Mouse (Mus musculus) layer of hippocampus, adult 9-10 months (tissue): Measurements from ENCODE around the gene Elf2.

ENCODE experiments used
- DNase-seq: peaks from one replicate; pipeline ENCODE4 v3.0.0; 2022; ENCODE audit warnings: low spot score

Elf2 gene

DNA sequence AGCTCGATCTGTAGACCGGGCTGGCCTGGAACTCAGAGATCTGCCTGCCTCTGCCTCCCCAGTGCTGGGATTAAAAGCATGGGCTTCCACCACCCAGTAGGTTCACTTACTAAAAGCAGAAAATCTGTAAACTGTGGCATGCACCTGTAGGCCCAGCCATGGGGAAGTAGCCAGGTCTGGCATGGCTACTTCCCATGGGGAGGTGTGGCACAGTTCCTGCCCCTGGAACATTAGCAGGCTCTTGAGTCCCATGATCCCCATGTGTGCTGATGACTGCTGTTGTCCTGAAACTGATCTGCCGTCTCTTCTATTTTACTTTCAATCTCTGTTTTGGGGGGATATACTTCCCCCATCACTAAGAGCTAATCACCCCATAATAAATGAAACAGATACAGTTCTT, 127.4 kb downstream of the Elf2 start:
- no peak for DNase-seq

DNA sequence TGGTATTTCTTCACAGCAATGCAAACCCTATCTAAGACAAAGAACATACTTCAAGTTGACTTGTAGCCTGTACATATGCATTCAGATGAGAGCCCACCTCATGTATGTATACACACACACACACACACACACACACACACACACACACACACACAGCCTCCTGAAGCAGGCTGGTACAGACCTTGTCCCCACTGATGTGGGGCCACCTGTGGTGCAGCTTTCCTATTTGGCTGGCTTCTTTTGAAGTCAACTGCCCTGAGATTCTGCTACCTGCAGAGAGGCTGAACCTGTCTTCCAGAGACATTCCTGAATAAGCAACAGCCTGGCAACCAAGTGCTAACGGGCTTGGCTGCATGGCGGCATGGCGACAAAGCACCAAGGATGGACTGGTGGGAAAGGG, 130.0 kb downstream of the Elf2 start:
- no peak for DNase-seq

DNA sequence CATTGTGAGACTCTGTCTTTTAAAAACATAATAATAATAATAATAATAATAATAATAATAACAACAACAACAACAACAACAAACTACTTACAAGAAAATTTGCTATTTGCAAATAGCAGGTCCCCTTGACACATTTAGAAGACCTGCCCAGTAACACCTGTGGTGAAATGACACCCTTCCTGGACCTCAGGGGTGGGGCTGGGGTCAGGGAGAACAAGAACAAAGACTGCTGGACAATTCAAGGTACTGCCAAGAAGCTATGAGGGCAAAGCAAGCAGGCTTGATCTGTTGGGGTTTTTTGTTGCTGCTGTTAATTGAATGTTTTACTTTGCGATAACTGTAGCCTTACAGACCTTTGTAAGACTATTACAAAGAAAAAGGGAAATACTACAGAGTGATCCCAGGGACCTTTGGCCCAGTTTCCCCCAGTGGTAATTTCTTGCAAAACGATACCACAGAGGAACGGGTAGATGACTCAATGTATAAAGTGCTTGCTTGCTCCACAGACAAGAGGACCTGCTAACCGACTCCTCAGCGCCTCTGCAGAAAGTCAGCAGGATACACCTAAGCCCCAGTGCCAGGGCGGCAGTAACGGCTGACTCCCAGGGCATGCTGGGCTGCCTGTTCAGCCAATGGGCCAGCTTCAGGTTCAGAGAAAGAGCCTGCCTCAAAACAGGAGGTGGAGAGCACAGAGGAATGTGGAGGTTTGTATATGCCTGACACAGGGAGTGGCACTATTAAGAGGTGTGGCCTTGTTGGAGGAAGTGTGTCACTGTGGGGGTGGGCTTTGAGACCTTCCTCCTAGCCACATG, 130.8 kb downstream of the Elf2 start:
- DNase-seq = no peak

DNA sequence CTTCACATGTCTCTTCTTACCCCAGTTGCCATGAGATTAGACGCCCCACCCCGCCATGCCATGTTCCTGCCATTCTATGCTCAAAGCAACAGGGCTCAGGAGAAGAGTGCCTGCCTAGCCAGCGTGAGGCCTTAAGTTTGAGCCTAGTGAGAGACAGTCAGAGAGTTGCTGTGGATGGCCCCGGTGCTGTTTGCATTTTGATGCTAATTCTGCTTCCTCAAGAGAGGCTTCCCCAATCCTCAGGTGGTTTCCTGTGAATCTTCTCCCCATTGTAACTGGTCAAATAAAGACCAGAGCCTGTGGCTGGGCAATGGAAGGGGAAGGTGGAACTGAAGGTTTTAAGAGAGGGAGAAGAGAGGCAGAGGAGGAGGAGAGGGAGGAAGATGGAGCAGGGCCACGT, 131.8 kb downstream of the Elf2 start:
- no peak for DNase-seq

DNA sequence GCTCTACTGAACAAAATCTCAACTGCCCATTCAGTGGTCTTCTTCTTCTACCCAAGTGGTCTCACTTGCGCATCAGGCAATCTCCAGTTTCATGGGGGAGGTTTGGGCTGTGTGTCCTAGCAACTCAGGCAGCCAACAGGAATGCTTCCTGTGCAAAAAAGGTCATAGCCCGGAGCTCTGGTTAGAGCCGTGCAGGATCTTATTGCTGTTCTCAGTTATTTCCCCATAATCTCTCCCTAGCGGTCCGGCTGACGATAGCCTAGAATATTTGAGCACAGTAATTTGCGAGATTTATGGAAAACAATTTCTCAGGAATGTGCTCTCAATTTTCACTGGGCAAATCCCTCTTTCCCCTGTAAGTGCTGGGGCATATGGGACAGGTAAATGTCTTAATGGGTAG, 133.9 kb downstream of the Elf2 start:
- no peak for DNase-seq

DNA sequence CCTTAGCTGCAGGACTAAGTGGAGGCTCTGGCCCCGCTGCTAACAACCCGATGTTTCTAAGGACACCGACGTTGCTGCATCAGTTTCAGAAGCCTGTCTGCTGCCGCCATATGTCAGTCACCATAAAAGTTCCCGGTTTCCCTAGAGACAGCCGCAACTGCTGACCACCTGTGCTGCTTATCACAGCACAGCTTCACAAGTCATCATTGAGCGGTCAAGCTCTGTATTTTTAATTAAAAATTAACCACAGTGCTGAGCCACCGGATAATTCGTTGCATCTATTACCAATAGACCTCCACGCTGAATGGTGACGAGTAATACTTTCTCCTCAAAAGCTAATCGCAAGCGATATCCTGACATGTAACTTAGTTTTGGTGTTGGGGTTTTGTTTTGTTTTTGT, 135.6 kb downstream of the Elf2 start:
- DNase-seq = no peak

DNA sequence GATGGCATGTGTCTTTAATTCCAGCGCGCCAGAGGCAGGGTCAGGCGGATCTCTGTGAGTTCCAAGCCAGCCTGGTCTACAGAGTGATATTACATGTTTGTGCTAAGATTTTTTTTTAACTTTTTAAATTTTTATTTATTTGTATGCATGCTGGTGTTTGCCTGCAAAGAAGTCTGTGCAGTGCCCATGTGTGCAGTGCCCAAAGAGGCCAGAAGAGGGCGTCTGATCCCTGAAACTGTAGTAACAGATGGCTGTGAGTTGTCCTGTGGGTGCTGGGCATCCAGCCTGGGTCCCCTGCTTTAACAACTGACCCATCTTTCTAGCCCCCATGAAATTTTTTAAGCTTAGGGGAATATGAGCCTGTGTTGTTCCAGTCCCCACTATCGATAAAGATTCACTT, 136.0 kb downstream of the Elf2 start:
- no peak for DNase-seq

DNA sequence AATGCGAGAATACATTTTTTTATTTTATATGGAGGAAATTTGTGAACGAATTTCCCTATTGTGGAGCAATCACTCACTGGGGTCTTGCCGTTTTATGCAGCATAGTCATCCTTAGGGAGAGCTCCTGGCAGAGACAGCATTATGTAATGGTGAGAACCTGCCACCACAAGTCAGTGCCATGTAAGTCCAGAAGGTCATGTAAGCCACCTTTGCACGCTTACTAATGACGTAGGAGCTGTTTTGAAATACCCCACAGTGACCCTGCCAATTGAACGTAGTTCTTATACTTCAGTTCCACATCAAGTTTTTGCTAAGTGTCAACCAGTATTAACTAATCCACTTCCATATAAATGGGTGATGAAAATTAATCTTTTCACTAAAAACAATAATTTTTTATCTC, 136.6 kb downstream of the Elf2 start:
- no peak for DNase-seq
